Mouse (Mus musculus) CH12F3 (cell line): ENCODE results near the gene Gm49380.

ENCODE experiments used
- in situ Hi-C: fragments of 300-500 bp; cut with MboI; formaldehyde crosslinking; loops from 2 replicates; pipeline ENCODE4 v1.14.3; 2020; ENCODE audit warnings: low sequenced_read_pairs

Gene Gm49380

DNA sequence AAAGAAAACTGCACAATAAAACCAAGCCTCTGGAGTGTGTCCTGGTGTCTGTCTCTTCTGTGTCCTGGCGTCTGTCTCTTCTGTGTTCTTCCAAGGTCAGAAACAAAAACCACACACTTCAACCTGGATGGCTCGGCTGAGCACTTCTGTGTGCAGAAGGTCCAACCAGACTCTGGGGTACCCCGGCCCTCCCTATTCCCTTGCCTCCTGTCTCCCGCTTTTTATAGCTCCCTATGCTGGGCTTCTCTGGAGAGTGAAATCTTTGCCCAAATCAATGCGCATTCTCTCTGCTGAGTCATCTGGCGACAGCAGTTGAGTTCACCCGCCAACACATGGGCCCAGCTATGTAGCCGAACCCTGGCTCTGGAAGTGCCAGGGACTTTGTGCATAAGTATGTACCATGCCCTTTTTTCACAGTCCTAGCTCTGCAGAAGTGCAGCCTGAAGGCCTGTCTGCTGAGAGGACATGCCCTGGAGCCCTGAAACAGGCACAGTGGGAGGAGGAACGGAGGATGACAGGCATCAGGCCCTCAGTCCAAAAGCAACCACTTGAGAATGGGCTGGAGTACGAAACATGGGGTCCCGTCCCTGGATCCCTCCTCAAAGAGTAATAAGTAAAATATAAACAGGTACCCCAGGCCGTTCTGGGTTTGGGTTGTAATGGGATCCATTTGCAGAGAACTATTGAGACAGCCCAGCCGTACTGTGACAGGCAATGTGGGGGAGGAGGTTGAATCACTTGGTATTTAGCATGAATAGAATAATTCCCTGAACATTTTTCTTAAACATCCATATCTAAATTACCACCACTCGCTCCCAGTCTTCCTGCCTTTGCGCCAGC, 64.5 kb downstream of the Gm49380 start:
- in situ Hi-C loops = no loop called here

DNA sequence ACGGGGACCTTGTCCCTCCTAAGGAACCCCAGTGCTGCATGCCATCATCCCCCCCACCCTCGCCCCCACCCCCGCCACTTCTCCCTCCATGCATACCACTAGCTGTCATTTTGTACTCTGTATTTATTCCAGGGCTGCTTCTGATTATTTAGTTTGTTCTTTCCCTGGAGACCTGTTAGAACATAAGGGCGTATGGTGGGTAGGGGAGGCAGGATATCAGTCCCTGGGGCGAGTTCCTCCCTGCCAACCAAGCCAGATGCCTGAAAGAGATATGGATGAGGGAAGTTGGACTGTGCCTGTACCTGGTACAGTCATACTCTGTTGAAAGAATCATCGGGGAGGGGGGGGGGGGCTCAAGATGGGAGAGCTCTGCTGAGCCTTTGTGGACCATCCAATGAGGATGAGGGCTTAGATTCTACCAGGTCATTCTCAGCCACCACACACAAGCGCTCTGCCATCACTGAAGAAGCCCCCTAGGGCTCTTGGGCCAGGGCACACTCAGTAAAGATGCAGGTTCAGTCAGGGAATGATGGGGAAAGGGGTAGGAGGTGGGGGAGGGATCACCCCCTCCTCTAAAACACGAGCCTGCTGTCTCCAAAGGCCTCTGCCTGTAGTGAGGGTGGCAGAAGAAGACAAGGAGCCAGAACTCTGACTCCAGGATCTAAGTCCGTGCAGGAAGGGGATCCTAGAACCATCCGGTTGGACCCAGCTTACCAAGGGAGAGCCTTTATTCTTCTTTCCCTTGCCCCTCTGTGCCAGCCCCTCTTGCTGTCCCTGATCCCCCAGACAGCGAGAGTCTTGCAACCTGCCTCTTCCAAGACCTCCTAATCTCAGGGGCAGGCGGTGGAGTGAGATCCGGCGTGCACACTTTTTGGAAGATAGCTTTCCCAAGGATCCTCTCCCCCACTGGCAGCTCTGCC, 65.5 kb downstream of the Gm49380 start:
- in situ Hi-C loops = no loop called here

DNA sequence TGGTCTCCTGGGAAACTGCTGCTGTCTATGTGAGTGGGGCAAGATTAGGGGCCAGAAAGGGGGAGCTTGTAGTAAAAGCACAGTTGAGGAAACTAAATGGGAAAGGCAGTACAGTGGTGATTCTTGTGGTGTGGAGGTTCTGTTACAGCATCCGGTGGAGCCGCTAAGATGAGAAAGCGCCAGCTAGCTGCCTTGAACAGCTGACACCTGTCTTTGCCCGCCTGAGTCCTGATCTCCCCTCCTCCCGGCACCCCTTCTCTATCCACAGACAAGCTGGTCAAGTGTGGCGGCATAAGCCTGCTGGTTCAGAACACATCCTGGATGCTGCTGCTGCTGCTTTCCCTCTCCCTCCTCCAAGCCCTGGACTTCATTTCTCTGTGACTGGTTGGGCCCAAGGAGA, 66.2 kb downstream of the Gm49380 start:
- in situ Hi-C loops = no loop called here

DNA sequence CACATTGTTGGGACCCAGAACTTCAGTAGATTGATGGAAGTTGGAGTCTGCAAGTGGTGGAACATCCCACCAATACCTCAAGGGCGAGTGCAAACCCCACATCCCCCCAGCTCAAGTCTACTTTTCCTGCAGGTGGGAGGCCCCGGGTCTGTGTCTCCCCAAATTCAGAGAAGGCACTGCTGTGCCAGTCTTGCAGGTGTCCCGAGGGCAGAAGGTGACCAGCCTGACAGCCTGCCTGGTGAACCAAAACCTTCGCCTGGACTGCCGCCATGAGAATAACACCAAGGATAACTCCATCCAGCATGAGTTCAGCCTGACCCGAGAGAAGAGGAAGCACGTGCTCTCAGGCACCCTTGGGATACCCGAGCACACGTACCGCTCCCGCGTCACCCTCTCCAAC, 66.9 kb downstream of the Gm49380 start:
- in situ Hi-C loops = no loop called here

DNA sequence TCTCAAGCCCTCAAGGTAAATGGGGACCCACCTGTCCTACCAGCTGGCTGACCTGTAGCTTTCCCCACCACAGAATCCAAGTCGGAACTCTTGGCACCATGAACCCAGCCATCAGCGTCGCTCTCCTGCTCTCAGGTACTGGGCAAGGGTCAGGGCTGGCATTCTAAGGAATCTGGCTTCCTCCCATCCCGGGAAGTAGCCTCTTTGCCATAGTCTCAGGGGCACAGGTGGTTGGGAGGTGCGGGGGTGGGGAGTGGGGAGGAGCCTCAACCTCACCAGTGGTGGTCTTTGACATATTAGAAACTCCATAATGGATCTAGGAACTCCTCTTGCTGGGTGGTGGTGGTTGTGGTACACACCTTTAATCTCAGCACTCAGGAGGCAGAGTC, 67.4 kb downstream of the Gm49380 start:
- in situ Hi-C loops = no loop called here

DNA sequence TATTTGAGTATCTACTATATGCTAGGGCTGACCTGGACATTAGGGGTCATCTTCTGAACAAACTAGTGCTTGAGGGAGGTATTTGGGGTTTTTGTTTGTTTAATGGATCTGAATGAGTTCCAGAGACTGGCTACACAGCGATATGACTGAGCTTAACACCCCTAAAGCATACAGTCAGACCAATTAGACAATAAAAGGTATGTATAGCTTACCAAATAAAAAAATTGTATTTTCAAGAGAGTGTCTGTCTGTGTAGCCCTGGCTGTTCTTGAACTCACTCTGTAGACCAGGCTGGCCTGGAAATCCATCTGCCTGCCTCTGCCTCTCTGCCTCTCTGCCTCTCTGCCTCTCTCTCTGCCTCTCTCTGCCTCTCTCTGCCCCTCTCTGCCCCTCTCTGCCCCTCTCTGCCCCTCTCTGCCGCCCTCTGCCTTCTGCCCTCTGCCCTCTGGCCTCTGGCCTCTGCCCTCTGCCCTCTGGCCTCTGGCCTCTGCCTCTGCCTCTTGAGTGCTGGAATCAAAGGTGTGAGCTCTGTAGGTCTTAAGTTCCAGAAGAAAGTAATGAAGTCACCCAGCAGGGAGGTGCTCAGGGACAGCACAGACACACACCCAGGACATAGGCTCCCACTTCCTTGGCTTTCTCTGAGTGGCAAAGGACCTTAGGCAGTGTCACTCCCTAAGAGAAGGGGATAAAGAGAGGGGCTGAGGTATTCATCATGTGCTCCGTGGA, 68.0 kb downstream of the Gm49380 start:
- in situ Hi-C loops = no loop called here

DNA sequence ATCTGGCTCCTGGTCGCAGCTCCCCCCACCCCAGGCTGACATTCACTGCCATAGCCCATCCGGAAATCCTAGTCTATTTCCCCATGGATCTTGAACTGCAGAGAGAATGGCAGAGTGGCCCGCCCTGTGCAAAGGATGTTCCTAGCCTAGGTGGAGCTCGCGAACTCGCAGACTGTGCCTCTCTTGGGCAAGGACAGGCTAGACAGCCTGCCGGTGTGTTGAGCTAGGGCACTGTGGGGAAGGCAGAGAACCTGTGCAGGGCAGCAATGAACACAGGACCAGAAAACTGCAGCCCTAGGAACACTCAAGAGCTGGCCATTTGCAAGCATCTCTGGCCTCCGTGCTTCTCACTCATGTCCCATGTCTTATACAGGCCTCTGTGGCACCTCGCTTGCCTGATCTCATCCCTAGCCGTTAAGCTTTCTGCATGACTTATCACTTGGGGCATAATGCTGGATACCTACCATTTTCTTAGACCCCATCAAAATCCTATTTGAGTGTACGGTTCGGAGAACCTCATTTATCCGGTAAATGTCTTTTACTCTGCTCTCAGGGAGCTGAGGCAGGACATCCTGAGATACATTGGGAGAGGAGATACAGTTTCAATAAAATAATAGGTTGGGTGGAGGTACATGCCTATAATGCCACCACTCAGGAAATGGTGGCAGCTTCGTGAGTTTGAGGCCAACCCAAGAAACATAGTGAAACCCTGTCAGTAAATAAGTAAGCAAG, 68.7 kb downstream of the Gm49380 start:
- in situ Hi-C loops = no loop called here

DNA sequence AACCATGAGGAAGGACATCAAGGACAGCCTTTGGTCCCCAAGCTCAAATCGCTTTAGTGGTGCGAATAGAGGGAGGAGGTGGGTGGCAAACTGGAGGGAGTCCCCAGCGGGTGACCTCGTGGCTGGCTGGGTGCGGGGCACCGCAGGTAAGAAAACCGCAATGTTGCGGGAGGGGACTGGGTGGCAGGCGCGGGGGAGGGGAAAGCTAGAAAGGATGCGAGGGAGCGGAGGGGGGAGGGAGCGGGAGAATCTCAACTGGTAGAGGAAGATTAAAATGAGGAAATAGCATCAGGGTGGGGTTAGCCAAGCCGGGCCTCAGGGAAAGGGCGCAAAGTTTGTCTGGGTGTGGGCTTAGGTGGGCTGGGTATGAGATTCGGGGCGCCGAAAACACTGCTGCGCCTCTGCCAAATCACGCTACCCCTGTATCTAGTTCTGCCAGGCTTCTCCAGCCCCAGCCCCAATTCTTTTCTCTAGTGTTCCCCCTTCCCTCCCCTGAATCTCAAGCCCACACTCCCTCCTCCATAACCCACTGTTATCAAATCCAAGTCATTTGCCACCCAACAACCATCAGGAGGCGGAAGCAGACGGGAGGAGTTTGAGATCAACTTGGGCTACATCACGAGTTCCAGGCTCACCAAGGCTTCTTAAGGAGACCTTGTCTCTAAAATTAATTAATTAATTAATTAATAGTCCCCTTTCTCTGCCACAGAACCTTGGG, 69.4 kb downstream of the Gm49380 start:
- in situ Hi-C loops = no loop called here

DNA sequence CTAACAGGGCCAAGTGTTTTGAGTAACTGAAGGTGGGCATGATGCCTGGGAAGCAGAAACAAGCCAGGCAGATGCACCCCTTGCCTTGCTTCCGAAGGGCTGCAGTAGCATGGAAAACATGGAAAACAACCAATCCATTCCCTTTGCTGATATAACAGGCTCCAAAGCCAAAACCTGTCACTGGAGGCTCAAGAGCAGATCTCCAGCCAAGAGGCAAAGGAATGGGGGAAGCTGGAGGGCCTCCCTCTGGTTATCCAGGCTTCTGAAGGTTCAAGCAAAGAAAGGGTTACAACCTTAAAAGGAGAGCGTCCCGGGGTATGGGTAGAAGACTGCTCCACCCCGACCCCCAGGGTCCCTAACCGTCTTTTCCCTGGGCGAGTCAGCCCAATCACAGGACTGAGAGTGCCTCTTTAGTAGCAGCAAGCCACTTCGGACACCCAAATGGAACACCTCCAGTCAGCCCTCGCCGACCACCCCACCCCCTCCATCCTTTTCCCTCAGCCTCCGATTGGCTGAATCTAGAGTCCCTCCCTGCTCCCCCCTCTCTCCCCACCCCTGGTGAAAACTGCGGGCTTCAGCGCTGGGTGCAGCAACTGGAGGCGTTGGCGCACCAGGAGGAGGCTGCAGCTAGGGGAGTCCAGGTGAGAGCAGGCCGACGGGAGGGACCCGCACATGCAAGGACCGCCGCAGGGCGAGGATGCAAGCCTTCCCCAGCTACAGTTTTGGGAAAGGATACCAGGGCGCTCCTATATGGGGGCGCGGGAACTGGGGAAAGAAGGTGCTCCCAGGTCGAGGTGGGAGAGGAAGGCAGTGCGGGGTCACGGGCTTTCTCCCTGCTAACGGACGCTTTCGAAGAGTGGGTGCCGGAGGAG, 70.2 kb downstream of the Gm49380 start, which contains the start of gene Thy1:
Gene Thy1, plus strand, starts transcription at position 549 of the 872 bp plus-strand sequence.
- in situ Hi-C loops = no loop called here

DNA sequence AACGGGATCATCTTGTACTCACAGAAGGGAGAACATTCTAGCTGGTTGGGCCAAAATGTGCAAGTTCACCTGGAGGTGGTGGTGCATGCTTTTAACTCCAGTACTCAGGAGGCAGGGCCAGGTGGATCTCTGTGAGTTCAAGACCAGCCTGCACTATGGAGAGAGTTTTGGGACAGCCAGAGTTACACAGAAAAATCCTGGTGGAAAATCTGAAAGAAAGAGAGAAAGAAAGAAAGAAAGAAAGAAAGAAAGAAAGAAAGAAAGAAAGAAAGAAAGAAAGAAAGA, 71.0 kb downstream of the Gm49380 start:
- in situ Hi-C loops = no loop called here

DNA sequence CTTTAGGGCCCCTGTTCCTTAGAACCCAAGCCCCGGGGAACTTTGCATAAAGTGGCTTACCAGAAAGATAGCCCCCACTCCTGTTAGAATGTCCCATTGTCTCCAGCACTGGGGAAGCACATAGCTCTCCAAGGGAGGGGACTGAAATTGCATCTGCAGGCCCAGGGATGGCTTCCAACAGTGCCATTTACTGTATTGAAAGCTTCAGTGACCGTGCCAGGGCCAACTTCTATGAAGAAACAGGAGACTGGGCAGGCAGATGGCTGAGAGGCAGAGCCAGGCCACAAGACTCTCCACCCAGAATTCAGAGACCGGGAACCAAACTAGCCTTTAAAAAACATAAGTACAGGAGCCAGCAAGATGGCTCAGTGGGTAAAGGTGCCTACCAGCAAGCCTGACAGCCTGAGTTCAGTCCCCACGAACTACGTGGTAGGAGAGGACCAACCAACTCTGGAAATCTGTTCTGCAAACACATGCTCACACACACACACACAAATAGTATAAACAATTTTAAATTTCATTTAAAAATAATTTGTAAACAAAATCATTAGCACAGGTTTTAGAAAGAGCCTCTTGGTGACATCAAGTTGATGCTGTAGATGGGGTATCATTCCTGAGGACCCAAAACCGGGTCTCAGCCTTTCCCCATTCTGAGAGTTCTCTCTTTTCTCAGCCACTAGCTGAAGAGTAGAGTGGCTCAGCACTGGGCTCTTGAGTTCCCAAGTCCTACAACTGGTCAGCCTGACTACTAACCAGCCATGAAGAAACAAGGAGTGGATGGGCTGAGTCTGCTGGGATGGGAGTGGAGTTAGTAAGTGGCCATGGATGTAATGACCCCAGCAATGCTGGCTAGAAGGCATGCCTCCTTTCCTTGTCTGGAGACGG, 71.5 kb downstream of the Gm49380 start:
- in situ Hi-C loops = no loop called here

DNA sequence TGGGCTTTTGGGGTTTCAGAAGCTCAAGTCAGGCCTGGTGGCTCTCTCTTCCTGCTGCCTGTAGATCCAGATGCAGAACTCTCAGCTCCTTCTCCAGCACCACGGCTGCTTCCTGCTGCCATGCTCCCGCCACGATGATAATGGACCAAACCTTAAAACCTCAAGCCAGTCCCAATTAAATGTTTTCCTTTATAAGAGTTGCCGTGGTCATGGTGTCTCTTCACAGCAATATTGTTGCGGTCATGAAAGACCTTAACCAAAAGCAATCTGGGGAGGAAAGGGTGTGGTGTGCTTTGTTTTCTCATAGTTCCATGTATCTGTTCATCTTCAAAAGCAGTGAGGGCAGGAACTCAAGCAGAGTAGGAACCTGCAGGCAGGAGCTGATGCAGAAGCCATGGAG, 76.2 kb downstream of the Gm49380 start:
- in situ Hi-C loops = no loop called here

DNA sequence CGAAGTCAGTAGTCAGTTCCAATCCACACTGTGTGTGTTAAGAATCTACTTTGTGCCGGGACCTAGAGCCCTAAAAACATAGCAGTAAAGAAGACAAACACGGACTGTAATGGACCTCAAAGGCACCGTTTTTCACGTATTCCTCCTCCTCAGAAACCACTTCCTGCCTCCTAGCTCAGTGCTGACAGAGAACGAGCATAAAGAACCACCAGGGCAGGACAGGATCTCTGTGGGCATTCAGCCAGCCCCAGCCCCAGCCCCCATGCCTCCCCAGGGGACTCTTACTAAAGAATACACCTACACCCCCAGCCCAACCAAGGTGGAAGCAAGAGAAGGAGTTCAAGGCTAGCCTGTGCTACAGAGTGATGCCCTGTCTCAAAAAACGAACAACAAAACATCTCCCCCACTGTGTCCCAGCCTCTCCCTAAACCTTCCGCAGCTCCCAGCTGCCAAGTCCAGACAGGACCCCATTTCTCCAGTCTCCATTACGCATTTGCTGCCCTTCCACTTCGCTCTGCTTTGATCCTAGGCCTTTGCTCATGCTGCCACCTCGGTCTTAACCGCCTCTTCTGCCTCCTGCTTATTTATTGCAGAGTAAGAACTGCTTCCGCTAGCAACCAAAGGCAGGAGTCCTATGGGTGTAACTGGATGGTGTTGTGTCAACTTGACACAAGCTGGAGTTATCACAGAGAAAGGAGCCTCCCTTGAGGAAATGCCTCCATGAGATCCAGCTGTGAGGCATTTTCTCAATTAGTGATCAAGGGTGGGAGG, 79.2 kb downstream of the Gm49380 start:
- in situ Hi-C loops = no loop called here

DNA sequence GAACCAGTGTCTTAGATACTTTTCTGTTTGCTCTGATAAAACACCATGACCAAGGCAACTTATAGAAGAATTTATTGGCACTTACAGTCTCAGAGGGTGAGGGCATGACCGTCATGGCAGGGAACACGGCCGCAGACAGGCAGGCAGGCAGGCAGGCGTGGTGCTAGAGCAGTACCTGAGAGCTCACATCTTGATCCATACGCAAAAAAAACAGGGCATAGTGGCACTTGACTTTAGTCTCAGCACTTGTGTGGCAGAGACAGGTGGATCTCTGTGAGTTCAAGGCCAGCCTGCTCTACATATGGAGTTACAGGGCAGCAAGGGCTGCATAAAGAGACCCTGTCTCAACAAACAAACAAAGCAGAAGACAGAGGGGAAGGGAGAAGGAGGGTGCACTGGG, 80.0 kb downstream of the Gm49380 start:
- in situ Hi-C loops = no loop called here

DNA sequence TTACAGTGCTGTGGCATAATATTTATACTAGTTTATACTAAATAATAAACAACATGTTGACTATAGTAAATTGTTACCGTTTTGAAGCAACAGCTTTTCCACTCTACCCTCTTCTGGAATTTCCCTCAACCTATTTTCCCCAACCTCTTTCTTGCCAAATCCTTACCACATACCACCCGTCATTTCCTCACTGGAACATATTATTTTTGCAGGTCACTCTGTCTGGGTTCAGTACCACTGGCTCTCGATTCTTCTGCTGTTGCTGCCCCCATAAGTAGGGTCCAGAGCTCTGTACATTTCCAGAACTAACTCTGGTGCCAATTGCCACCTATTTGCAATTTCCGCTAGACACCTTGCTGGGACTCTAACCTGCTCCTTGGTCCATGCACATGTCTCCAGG, 81.4 kb downstream of the Gm49380 start:
- in situ Hi-C loops = no loop called here

DNA sequence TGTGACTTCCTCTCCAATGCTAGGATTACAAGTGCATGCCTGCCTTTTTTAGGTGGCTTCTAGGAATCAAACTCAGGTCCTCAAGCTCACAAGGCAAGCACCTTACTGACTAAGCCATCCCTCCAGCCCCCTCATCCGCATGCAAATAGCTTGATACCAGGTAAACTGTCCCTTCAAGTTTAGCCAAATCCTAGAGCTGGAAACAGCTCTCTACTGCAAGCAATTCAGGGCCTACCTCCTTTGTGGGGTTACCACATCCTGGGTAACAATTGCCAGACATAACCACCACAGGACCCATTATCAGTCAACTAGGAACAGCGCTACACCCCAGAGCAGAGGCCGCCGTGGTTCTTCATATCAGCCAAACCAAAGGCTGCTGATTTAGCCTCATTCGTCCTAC, 82.2 kb downstream of the Gm49380 start:
- in situ Hi-C loops = no loop called here

DNA sequence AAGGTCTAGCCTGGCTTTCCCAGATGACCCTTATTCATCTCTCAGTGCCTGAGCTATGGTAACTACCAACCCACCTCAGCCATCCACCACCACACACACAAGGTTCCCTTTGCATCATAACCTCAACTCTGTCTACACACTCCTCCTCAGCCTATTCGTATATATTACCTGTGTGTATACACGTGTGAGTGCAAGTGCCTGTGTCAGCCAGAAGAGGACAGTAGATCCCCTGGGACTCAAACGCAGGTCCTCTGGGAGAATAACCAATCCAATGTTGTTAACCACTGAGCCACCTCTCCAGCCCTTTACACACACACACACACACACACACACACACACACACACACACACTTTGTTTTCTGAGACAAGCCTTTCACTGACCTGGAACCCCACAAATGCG, 82.7 kb downstream of the Gm49380 start:
- in situ Hi-C loops = no loop called here
